Mouse (Mus musculus) gastrocnemius, postnatal 14 days (tissue): Measurements from ENCODE around the gene Stard3. TPM values are rescaled to one million over a fixed set of nuclear protein-coding genes. Genes with fewer than 3 reads are reported as not detected.

ENCODE experiments used
- DNase-seq: peaks from one replicate; pipeline ENCODE4 v3.0.0; 2021; ENCODE audit warnings: mixed read lengths
- intact Hi-C: fragments of 180-260 bp; cut with DNase I; formaldehyde crosslinking; loops from one replicate; pipeline ENCODE4 v1.15.1; 2025; ENCODE audit warnings: low total_unique reads
- total RNA-seq, 2 experiments: library from RNA; stranded (reverse); gene quantifications; 2 replicates each; pipeline ENCODE4 v1.2.3; 2021

Gene Stard3
- total RNA-seq, 2 experiments from 2014 or later: 7.3 to 9.4 TPM

GRCm38 (mm10) chr11:98386596-98386995, 28.4 kb downstream of the Stard3 start:
- intact Hi-C loops: loop anchor here (5.0 kb wide), 1 partner anchor 39 kb away; the partner anchor contains the start of gene Ppp1r1b
- DNase-seq: no peak

DNA sequence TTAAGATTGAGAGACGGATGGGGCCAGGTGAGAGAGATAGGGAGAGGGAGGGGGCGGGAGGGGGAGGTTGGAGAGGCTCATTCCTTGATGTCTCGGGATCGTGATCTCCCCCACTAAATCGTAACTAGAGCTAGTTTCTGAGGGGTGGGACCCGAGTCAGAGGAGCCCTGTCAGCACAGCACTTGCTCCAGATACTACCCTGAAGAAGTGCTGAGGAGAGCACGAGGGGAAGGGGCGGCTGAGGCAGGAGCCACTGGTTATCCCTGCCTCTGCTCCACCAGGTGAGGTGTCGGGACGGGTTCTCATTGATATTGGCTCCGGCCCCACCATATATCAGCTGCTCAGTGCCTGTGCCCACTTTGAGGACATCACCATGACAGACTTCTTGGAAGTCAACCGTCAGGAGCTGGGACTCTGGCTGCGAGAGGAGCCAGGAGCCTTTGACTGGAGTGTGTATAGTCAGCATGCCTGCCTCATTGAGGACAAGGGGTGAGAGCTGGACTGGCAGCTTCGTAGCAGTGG, 28.9 kb downstream of the Stard3 start:
- intact Hi-C loops: loop anchor here (5.0 kb wide), 1 partner anchor 40 kb away; the partner anchor contains the start of gene Ppp1r1b
- DNase-seq: no peak

DNA sequence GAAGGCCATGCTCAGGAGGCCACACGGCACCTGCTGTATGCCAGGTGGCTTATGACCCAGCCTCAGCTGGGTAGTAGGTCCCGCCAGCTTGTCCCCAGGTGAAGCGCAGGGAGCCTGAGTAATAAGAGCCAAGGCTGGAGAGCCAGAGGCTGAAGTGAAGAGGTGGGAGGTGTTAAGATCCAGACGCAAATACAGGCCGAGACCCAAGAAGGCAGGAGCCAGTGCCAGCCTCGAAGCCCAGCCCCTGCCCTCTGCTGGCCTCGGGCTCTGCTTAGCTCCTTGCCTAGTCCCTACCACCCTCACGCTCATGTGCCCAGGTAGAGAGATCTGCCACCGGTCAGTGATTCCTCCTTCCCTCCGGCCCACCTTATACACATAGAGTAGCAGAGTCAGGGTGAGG, 30.1 kb downstream of the Stard3 start:
- intact Hi-C loops: loop anchor here (5.0 kb wide), 1 partner anchor 41 kb away; the partner anchor contains the start of gene Ppp1r1b
- DNase-seq: no peak

DNA sequence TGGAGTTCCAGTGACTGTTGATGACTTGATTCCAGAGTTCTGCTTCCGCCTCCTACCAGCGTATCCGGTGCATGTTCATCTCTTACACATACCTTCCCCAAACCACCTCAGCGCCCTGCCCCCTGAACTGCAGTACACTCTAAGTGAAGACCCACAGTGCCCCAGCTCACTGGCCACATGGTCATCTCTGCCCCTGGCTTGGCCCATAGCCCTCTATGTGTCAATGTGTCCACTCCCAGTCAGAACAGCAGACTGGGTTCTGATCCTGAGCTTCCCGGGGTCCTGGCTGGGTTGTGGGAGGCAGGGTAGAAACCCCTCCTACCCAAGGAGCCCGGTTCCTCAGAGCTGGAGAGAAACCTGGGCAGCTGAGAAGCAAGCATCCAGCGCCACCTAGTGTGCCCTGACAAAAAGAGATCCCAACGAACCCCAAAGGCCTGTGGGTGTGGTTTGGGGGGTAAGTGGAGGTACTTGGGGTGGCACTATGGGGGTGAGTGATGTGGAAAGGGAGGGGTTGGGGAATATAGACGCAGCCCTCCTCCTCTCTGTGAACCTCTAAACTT, 31.1 kb downstream of the Stard3 start:
- intact Hi-C loops: loop anchor here (5.0 kb wide), 1 partner anchor 42 kb away; the partner anchor contains the start of gene Ppp1r1b
- DNase-seq: no peak

- intact Hi-C loops: no loop called here
- no peak for DNase-seq
These were observed 32.0 kb downstream of the Stard3 start for GRCm38 (mm10) chr11:98390141-98390540.

DNA sequence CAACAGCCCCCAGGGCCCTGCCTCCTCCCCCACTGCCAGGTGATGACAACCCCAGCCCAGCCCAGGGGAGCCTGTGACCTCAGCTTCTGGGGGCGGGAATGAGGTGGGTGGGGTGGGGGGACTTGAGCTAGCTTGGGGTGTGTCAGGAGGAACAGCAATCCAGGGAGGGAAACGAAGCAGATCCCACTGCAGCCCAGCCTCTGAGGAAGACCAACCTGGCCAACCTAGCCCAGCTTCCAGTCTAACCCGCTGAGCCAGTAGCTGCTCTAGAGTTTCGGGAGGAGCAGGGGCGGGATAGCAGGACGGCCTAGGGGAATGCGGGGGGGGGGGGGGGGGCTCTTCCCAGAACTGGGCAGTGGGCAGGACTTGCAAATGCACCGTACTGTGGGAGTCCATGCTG, 33.9 kb downstream of the Stard3 start:
- DNase-seq: no peak
- intact Hi-C loops: no loop called here

DNA sequence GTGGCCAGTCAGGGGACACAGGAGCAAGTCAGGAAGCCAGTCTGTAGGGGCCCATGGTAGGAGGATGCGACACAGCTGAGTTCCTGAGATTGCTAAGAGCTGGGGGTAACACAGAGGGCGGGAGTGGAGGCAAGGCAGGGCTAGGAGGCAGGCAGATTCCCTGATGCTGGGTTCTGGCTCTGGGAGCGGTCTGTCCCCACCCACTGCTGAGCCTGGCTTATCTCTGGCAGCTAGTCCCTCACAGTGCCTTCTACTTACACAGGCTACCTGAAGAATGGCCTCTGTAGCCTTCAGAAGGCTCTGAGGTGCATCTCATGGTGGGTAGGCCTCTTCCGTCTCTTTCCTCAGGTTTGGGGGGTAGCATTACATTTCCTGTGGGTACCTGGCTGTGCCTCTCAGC, 34.5 kb downstream of the Stard3 start:
- intact Hi-C loops: no loop called here
- DNase-seq: no peak

DNA sequence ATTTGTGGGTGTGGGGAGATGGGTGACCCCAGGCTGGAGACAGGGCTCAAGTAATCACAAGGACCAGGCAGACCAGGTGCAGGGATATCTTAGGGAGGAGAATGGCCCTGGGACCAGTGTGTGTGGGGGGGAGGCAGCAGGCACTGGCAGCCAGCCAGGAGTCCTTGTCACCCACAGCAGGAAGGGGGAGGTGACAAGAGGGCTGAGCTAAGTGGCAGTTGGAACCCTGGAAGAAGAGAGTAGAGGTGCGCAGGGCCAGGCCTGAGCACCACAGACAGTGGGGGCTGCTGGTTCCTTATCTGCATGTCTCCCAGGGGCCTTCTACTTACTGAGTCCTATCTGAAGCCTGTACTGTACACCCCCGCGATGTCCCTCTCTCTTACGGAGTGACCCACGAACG, 35.1 kb downstream of the Stard3 start:
- intact Hi-C loops: no loop called here
- DNase-seq: no peak

DNA sequence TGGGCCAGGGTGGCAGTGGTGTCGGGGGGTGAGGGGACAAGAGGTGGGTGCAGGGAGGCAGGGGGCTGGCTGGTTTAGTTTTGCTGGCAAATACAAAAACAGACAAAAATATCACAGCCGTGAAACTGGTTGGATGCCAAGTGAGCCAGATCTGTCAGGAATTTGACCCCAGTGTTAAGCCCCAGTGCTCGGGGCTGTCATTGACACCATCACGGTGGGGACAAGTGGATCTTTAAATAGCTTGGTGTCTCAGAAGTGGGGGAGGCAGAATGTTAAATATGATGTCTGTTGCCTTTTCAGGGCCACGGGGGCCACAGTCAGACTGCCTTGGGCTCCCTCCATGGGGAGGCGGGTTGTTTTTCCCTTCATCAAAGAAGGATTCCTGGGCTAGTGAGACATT, 36.1 kb downstream of the Stard3 start:
- no peak for DNase-seq
- intact Hi-C loops: no loop called here

- intact Hi-C loops: no loop called here
- DNase-seq: peak; percentile 12
These were observed 36.9 kb downstream of the Stard3 start for GRCm38 (mm10) chr11:98395041-98395440.

GRCm38 (mm10) chr11:98397946-98398345, 39.8 kb downstream of the Stard3 start:
- no peak for DNase-seq
- intact Hi-C loops: no loop called here

GRCm38 (mm10) chr11:98400161-98400726, 42.1 kb downstream of the Stard3 start, which contains the start of gene Pgap3:
Gene Pgap3 (minus strand): TSS chr11:98400490.
- intact Hi-C loops: no loop called here
- DNase-seq: peak; percentile 85

- no peak for DNase-seq
- intact Hi-C loops: no loop called here
These were observed 42.6 kb downstream of the Stard3 start for GRCm38 (mm10) chr11:98400816-98401215.

GRCm38 (mm10) chr11:98406621-98407020, 48.5 kb downstream of the Stard3 start:
- intact Hi-C loops: no loop called here
- no peak for DNase-seq

DNA sequence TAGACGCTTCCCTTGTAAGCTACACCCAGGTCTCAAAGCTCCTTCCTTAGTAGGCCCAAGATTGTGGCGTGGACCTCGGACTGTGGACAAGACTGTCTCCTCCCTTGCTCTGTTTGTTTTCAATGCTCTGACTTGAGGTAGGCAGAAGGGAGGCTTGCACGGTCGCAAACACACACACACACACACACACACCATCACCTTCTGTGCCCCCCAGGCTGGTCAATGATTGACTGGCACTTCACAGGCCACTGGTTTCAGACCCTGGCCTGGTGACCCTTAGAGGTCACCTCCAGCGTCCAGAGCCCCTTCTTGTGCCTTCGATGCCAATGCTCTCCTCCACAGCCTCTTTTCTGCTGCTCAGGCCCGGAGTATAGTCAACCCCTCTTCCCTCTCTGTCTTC, 50.7 kb downstream of the Stard3 start:
- DNase-seq: no peak
- intact Hi-C loops: no loop called here

DNA sequence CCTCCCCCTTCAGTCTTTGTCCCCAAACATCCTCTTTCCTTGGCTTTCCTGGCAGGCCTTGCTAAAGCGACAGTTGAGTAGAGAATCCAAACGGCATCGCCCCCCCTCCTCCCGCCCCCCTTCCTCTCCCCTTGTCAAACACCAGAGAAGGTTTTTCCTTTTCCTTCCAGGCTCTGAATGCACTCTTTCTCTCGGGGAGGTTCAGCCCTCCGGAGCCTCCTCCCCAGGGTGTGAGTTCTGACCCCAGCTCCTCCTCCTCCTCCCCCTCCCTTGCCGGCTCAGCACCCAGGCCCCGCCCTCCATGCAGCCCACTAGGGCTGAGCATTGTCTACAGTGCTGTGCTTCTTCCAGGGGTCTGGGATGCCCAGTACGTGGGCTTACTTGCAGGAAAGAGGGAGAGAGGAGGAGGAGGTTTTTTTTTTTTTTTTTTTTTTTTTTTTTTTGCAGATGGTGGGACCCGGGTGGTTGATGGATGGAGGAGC, 51.2 kb downstream of the Stard3 start:
- DNase-seq: no peak
- intact Hi-C loops: no loop called here

DNA sequence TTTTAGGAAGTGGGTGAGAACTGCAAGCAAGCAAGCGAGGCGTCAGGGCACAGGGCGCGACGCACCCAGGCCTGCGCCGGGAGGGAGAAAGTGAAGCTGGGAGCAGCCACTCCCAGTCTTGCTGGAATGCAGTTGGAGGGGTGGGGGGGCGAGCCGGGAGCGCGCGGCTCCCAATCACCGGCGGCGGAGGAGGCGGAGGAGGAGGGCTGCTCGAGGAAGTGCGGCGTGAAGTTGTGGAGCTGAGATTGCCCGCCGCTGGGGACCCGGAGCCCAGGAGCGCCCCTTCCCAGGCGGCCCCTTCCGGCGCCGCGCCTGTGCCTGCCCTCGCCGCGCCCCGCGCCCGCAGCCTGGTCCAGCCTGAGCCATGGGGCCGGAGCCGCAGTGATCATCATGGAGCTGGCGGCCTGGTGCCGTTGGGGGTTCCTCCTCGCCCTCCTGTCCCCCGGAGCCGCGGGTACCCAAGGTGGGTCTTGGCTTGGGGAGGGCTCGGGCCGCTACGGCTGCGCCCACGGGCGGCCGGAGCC, 54.2 kb downstream of the Stard3 start, which contains the start of gene Erbb2:
TSS of gene Erbb2 (plus strand) at position 198 of the 524 bp plus-strand sequence.
- intact Hi-C loops: no loop called here
- peak; percentile 78 for DNase-seq

DNA sequence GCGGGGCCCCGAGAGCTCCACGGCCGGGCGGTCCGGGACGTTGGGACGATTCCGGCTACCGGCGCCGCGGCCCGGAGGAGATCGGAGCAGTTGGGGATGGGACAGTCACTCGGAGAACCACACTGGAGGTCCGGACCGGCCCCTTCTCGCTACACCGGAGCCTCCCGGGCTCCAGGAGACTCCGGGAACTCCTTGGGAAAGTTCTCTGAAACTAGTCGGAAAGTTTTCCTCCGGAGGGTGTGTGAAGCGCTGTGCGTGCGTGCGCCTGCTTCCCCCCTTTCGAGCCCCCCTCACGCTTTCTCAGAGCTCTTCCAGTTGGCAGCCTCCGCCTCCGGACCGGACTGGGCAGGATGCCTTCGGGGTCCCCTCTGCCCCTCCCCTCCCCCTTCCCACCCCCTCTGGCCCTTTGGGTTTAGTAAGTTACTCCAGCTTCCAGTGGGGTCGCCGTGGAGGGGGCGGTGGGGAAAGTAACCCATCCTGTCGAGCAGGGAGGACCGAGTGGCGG, 54.7 kb downstream of the Stard3 start:
- intact Hi-C loops: no loop called here

GRCm38 (mm10) chr11:98413731-98414130, 55.6 kb downstream of the Stard3 start:
- DNase-seq: no peak
- intact Hi-C loops: no loop called here

More for the DNA sequence above, 54.7 kb downstream of the Stard3 start:
- DNase-seq: no peak

GRCm38 (mm10) chr11:98414162-98414561, 56.0 kb downstream of the Stard3 start:
- no peak for DNase-seq
- intact Hi-C loops: no loop called here
